Comparison of ENCODE assay signal across 22 mouse cellular contexts in the genomic region with DNA sequence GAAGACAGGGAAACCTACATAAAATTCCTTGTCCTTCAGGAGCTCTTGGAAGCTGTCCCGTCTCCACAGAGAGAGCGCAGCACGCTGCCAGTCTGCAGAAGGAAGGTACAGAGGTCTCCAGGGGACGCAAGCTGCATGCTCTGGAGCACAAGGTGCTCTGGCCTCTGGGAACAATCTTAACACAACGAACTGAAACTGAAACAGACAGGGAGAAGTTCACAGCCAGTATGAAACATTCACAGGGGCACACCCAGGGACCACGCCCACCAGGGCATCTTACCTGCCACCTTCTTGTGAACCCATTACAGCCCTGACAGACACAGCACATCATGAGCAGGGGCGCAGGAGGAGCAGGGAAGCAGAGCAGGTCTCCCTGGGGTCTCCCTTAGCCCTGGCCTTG. TPM values are rescaled to one million over a fixed set of nuclear protein-coding genes. Genes with fewer than 3 reads are reported as not detected.
DNase-seq lines count a peak whose midpoint lies in the region; ATAC-seq and TF ChIP-seq lines count a peak whose summit lies in the region.
"Had no signal": no experiment of that assay in that cellular context is flagged by ENCODE, and none has a peak within 500 bp of the region (broad histone marks: within the 10 kb centered on the region; RNA-seq: fewer than 3 reads in every experiment).

No protein-coding gene starts in this region.

- no peak overlapping the region for H3K27ac ChIP-seq in kidney, adult 2 months (ENCODE audit: insufficient read depth, low read depth, low read length)
- no peak overlapping the region for H3K27ac ChIP-seq in kidney, embryonic 16.5 days (ENCODE audit: low read length)
- H3K27ac ChIP-seq in intestine, postnatal 0 days (ENCODE audit: low read depth, low read length): no peak overlapping the region
- peak overlapping the region; percentile 54; the same call in 1 of the 2 replicates for H3K27ac ChIP-seq in small intestine, adult 2 months (ENCODE audit: insufficient read depth, low read depth, low read length)
- H3K27ac ChIP-seq in forebrain, embryonic 13.5 days: no peak overlapping the region
- H3K27ac ChIP-seq: embryonic facial prominence, embryonic 10.5 days; heart, adult 2 months; heart, embryonic 15.5 days; hindbrain, embryonic 10.5 days; hindbrain, postnatal 0 days; limb, embryonic 12.5 days; liver, embryonic 14.5 days; midbrain, embryonic 13.5 days; neural tube, embryonic 12.5 days had no signal

- H3K9ac ChIP-seq in kidney, embryonic 16.5 days (replicated peaks; ENCODE audit: low read length): no peak overlapping the region
- no peak overlapping the region for H3K9ac ChIP-seq in intestine, postnatal 0 days (ENCODE audit: low read depth, low read length)
- H3K9ac ChIP-seq in forebrain, embryonic 13.5 days: no peak overlapping the region
- H3K9ac ChIP-seq: heart, embryonic 15.5 days; limb, embryonic 12.5 days; liver, embryonic 14.5 days; midbrain, embryonic 13.5 days; neural tube, embryonic 12.5 days had no signal

- no peak overlapping the region for H3K4me3 ChIP-seq in kidney, adult 2 months (ENCODE audit: insufficient read depth, low read depth, low read length)
- H3K4me3 ChIP-seq in kidney, embryonic 16.5 days (ENCODE audit: low read length): no peak overlapping the region
- no peak overlapping the region for H3K4me3 ChIP-seq in intestine, postnatal 0 days (ENCODE audit: low read depth, low read length)
- H3K4me3 ChIP-seq in small intestine, adult 2 months (ENCODE audit: low read depth, low read length): peak overlapping the region; percentile 33
- no peak overlapping the region for H3K4me3 ChIP-seq in forebrain, embryonic 13.5 days
- H3K4me3 ChIP-seq: embryonic facial prominence, embryonic 10.5 days; heart, adult 2 months; heart, embryonic 15.5 days; hindbrain, embryonic 10.5 days; limb, embryonic 12.5 days; midbrain, embryonic 13.5 days; neural tube, embryonic 12.5 days had no signal

- no peaks in the 10 kb centered on the region for H3K27me3 ChIP-seq in kidney, adult 2 months (replicated peaks; ENCODE audit: control insufficient read depth, insufficient read depth, low read length)
- no peaks in the 10 kb centered on the region for H3K27me3 ChIP-seq in kidney, embryonic 16.5 days (ENCODE audit: insufficient read depth, low read length)
- no peaks in the 10 kb centered on the region for H3K27me3 ChIP-seq in intestine, postnatal 0 days (replicated peaks; ENCODE audit: control insufficient read depth, insufficient read depth, low read length)
- no peaks in the 10 kb centered on the region for H3K27me3 ChIP-seq in small intestine, adult 2 months (ENCODE audit: control insufficient read depth, insufficient read depth, low read length)
- H3K27me3 ChIP-seq in forebrain, embryonic 13.5 days: no peaks in the 10 kb centered on the region
- H3K27me3 ChIP-seq: heart, embryonic 15.5 days; limb, embryonic 12.5 days; midbrain, embryonic 13.5 days; neural tube, embryonic 12.5 days had no signal

- peak; percentile 23 for DNase-seq in kidney, adult 2 months
- DNase-seq in B cell, adult 2 months: peak; percentile 58 to 63
- no peak for DNase-seq in T-cell, adult 2 months (ENCODE audit: low spot score)
- DNase-seq in left cerebral cortex, postnatal 14 days (ENCODE audit: low spot score in 2 of 2): no peak
- DNase-seq: cerebellum, adult 2 months; cerebellum, postnatal 36 days; gastrocnemius, postnatal 14 days; heart, adult 2 months; right cerebral cortex, postnatal 25 days; thymus, adult 18-20 months had no signal

- H3K36me3 ChIP-seq in kidney, adult 2 months (ENCODE audit: control insufficient read depth, insufficient read depth, low read length): no peaks in the 10 kb centered on the region
- peaks cover 33% of the 10 kb centered on the region for H3K36me3 ChIP-seq in kidney, embryonic 16.5 days (ENCODE audit: insufficient read depth, low read length)
- peaks cover 7% of the 10 kb centered on the region; the same call in 1 of the 2 replicates for H3K36me3 ChIP-seq in intestine, postnatal 0 days (ENCODE audit: control insufficient read depth, insufficient read depth)
- peaks cover 6% of the 10 kb centered on the region; the same call in 1 of the 2 replicates for H3K36me3 ChIP-seq in small intestine, adult 2 months (ENCODE audit: control insufficient read depth, insufficient read depth, low read length)
- peaks cover 60% of the 10 kb centered on the region for H3K36me3 ChIP-seq in forebrain, embryonic 13.5 days (ENCODE audit: poor library complexity, severe bottlenecking)

- no peak for TF ChIP-seq POLR2A in kidney, adult 2 months (IDR thresholded peaks at IDR 0.05; ENCODE audit: low read depth, low read length)
- TF ChIP-seq POLR2A in small intestine, adult 2 months (IDR thresholded peaks at IDR 0.05; ENCODE audit: low read depth, low read length): no peak

- no peaks in the 10 kb centered on the region for H3K4me1 ChIP-seq in kidney, adult 2 months (ENCODE audit: control insufficient read depth, insufficient read depth, low read length)
- no peaks in the 10 kb centered on the region for H3K4me1 ChIP-seq in kidney, embryonic 16.5 days (ENCODE audit: insufficient read depth, low read length)
- H3K4me1 ChIP-seq in intestine, postnatal 0 days (replicated peaks; ENCODE audit: control insufficient read depth, insufficient read depth, low read length): no peaks in the 10 kb centered on the region
- H3K4me1 ChIP-seq in small intestine, adult 2 months (ENCODE audit: control insufficient read depth, insufficient read depth, insufficient read length, low read length): peaks cover 5% of the 10 kb centered on the region
- H3K4me1 ChIP-seq in forebrain, embryonic 13.5 days: no peaks in the 10 kb centered on the region
- H3K4me1 ChIP-seq: embryonic facial prominence, embryonic 10.5 days; hindbrain, embryonic 10.5 days; limb, embryonic 12.5 days; midbrain, embryonic 13.5 days; neural tube, embryonic 12.5 days had no signal

- 66% methylated on average over 7 of the region's 7 CpGs for WGBS in kidney, adult 2 months
- 87% methylated on average over 7 of the region's 7 CpGs for WGBS in kidney, embryonic 16.5 days
- 68% methylated on average over 7 of the region's 7 CpGs for WGBS in intestine, postnatal 0 days
- 27% methylated on average over 7 of the region's 7 CpGs for WGBS in small intestine, adult 2 months
- WGBS in forebrain, embryonic 13.5 days: 95% methylated on average over 7 of the region's 7 CpGs

- intact Hi-C loops in left cerebral cortex, postnatal 14 days (cut with DNase I): no loop called here

- H3K4me2 ChIP-seq in kidney, embryonic 16.5 days (replicated peaks; ENCODE audit: low read depth, low read length): no peak overlapping the region
- no peak overlapping the region for H3K4me2 ChIP-seq in intestine, postnatal 0 days (replicated peaks; ENCODE audit: low read depth)
- no peak overlapping the region for H3K4me2 ChIP-seq in forebrain, embryonic 13.5 days
- H3K4me2 ChIP-seq: heart, embryonic 15.5 days; limb, embryonic 12.5 days; midbrain, embryonic 13.5 days; neural tube, embryonic 12.5 days had no signal

- no peak for TF ChIP-seq CTCF in kidney, adult 2 months (conservative IDR thresholded peaks at IDR 0.05; ENCODE audit: insufficient read depth, insufficient read length, low read depth, low read length)
- no peak for TF ChIP-seq CTCF in intestine, postnatal 0 days (IDR thresholded peaks at IDR 0.05; ENCODE audit: low read depth)
- no peak for TF ChIP-seq CTCF in small intestine, adult 2 months (IDR thresholded peaks at IDR 0.05; ENCODE audit: extremely low read depth, insufficient read length, insufficient replicate concordance, low read depth, low read length)

- ATAC-seq in kidney, embryonic 16.5 days (ENCODE audit: low FRiP score, low TSS enrichment): no peak
- peak; percentile 33; the same call in 1 of the 2 replicates for ATAC-seq in intestine, postnatal 0 days
- ATAC-seq in forebrain, embryonic 13.5 days: no peak
- ATAC-seq: hindbrain, postnatal 0 days; midbrain, embryonic 13.5 days had no signal

- no peaks in the 10 kb centered on the region for H3K9me3 ChIP-seq in kidney, embryonic 16.5 days (ENCODE audit: low read length)
- H3K9me3 ChIP-seq in intestine, postnatal 0 days (ENCODE audit: control insufficient read depth): no peaks in the 10 kb centered on the region
- H3K9me3 ChIP-seq in forebrain, embryonic 13.5 days (replicated peaks): no peaks in the 10 kb centered on the region
- H3K9me3 ChIP-seq: embryonic facial prominence, embryonic 10.5 days; heart, embryonic 15.5 days; hindbrain, embryonic 10.5 days; limb, embryonic 12.5 days; midbrain, embryonic 13.5 days; neural tube, embryonic 12.5 days had no signal

RNA-seq across cellular contexts. Expression of gene Vps9d1, which starts 29.8 kb away (rescaled TPM):
- polyA plus RNA-seq in kidney, adult 2 months (2012; rRNA removed): 42.7 and 79.9 TPM in 2 replicates
- 25.8 and 31.7 TPM in 2 replicates for polyA plus RNA-seq in kidney, embryonic 16.5 days (2015; fragmentation: Nextera tagmentation; extraction: Ambion mirVana)
- polyA plus RNA-seq in intestine, postnatal 0 days (2015; fragmentation: Nextera tagmentation; extraction: Ambion mirVana): 7.1 and 8.3 TPM in 2 replicates
- 48.3 and 106 TPM in 2 replicates for polyA plus RNA-seq in small intestine, adult 2 months (2012; rRNA removed)
- total RNA-seq in left cerebral cortex, postnatal 14 days (2021): 10 to 100 TPM; 60.2 to 71.8 TPM
- 32.9 and 40.3 TPM in 2 replicates for polyA plus RNA-seq in forebrain, embryonic 13.5 days (2015; fragmentation: Nextera tagmentation; extraction: Ambion mirVana)

RNA-seq across cellular contexts. Expression of gene Zfp276, which starts 30.0 kb away (rescaled TPM):
- polyA plus RNA-seq in kidney, adult 2 months (2012; rRNA removed): 22.4 and 29.9 TPM in 2 replicates
- 26.7 and 28.5 TPM in 2 replicates for polyA plus RNA-seq in kidney, embryonic 16.5 days (2015; fragmentation: Nextera tagmentation; extraction: Ambion mirVana)
- 7.2 and 7.4 TPM in 2 replicates for polyA plus RNA-seq in intestine, postnatal 0 days (2015; fragmentation: Nextera tagmentation; extraction: Ambion mirVana)
- 20.8 and 33.8 TPM in 2 replicates for polyA plus RNA-seq in small intestine, adult 2 months (2012; rRNA removed)
- total RNA-seq in left cerebral cortex, postnatal 14 days (2021): 10 to 100 TPM; 20.4 to 20.9 TPM
- polyA plus RNA-seq in forebrain, embryonic 13.5 days (2015; fragmentation: Nextera tagmentation; extraction: Ambion mirVana): 22.8 and 25.7 TPM in 2 replicates

RNA-seq across cellular contexts. Expression of gene Fanca, which starts 34.4 kb away (rescaled TPM):
- 15.9 and 19.2 TPM in 2 replicates for polyA plus RNA-seq in kidney, adult 2 months (2012; rRNA removed)
- polyA plus RNA-seq in kidney, embryonic 16.5 days (2015; fragmentation: Nextera tagmentation; extraction: Ambion mirVana): 36.6 and 43.8 TPM in 2 replicates
- polyA plus RNA-seq in intestine, postnatal 0 days (2015; fragmentation: Nextera tagmentation; extraction: Ambion mirVana): 5.3 and 7.8 TPM in 2 replicates
- 10.9 and 14.1 TPM in 2 replicates for polyA plus RNA-seq in small intestine, adult 2 months (2012; rRNA removed)
- total RNA-seq in left cerebral cortex, postnatal 14 days (2021): 1 to 10 TPM; 4.1 to 6.5 TPM
- 23.0 and 24.0 TPM in 2 replicates for polyA plus RNA-seq in forebrain, embryonic 13.5 days (2015; fragmentation: Nextera tagmentation; extraction: Ambion mirVana)

RNA-seq across cellular contexts. Expression of gene Spata2l, which starts 48.0 kb away (rescaled TPM):
- polyA plus RNA-seq in kidney, adult 2 months (2012; rRNA removed): 14.9 and 16.7 TPM in 2 replicates
- 7.5 and 8.9 TPM in 2 replicates for polyA plus RNA-seq in kidney, embryonic 16.5 days (2015; fragmentation: Nextera tagmentation; extraction: Ambion mirVana)
- polyA plus RNA-seq in intestine, postnatal 0 days (2015; fragmentation: Nextera tagmentation; extraction: Ambion mirVana): 5.0 TPM in 2 replicates
- 11.8 and 19.0 TPM in 2 replicates for polyA plus RNA-seq in small intestine, adult 2 months (2012; rRNA removed)
- 100 to 1,000 TPM; 125 to 142 TPM for total RNA-seq in left cerebral cortex, postnatal 14 days (2021)
- polyA plus RNA-seq in forebrain, embryonic 13.5 days (2015; fragmentation: Nextera tagmentation; extraction: Ambion mirVana): 1.4 and 2.3 TPM in 2 replicates

RNA-seq across cellular contexts. Expression of gene Spire2, which starts 48.5 kb away (rescaled TPM):
- polyA plus RNA-seq in kidney, adult 2 months (2012; rRNA removed): 6.0 and 7.2 TPM in 2 replicates
- polyA plus RNA-seq in kidney, embryonic 16.5 days (2015; fragmentation: Nextera tagmentation; extraction: Ambion mirVana): 4.9 and 5.4 TPM in 2 replicates
- polyA plus RNA-seq in intestine, postnatal 0 days (2015; fragmentation: Nextera tagmentation; extraction: Ambion mirVana): 1.8 and 2.5 TPM in 2 replicates
- 20.9 and 56.2 TPM in 2 replicates for polyA plus RNA-seq in small intestine, adult 2 months (2012; rRNA removed)
- 10 to 100 TPM; 16.3 to 17.1 TPM for total RNA-seq in left cerebral cortex, postnatal 14 days (2021)
- polyA plus RNA-seq in forebrain, embryonic 13.5 days (2015; fragmentation: Nextera tagmentation; extraction: Ambion mirVana): 20.6 and 21.3 TPM in 2 replicates

Comparison
In these comparisons a context has a peak if more than half of its experiments do, and no peak if none do; other contexts are left out.
1. DNase-seq: peak in kidney, adult 2 months (single experiment) and B cell, adult 2 months (2 of 2); none in T-cell, adult 2 months (single experiment) and left cerebral cortex, postnatal 14 days (0 of 2).